Mouse (Mus musculus) myocyte (in vitro differentiated cells): ENCODE data around the gene Snx25.

Experiments
- E2F4 ChIP-seq: IDR thresholded peaks from one replicate; pipeline ENCODE4 v1.6.1; 2011; ENCODE audit warnings: mild to moderate bottlenecking, control low read depth, moderate library complexity; ENCODE audit not compliant: insufficient read depth
- POLR2A ChIP-seq: IDR thresholded peaks from one replicate; pipeline ENCODE4 v1.6.1; 2011; ENCODE audit warnings: low read depth, mild to moderate bottlenecking, control low read depth, moderate library complexity; ENCODE audit not compliant: insufficient read length
- TCF12 ChIP-seq: IDR thresholded peaks from one replicate; pipeline ENCODE4 v1.6.1; 2011; ENCODE audit warnings: mild to moderate bottlenecking, control low read depth; ENCODE audit not compliant: poor library complexity, insufficient read depth, severe bottlenecking

DNA sequence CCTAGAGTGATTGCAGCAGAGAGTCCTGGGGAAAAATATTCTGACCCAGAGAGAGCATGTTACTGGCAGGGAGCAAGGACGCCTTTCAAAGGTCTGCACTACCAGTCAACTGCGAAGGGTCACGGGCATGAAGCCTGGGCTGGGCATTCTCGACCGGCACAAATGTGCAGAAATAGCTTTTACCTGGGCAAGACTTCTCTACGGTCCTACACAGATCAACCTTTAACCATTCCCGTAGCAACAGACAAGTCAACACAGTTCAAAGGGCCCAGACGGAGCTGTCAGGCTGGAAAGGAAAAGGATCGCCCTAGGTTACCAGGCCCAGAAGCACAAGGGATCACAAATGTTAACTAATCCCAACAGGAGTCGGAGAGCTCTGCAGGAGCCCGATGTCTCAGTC, 115.7 kb downstream of the Snx25 start:
- no peak for TF ChIP-seq POLR2A
- no peak for TF ChIP-seq TCF12
- TF ChIP-seq E2F4, result no peak
